Mouse (Mus musculus): Measurements from ENCODE around the gene Gpr162. TPM values are rescaled to one million over a fixed set of nuclear protein-coding genes. Genes with fewer than 3 reads are reported as not detected.

The Gpr162 gene
- total and polyA plus RNA-seq, 2 experiments from 2014 or later, result 38.1 to 160 TPM

- ATAC-seq (no peak), DNase-seq (no peak)
- H3K9me3 ChIP-seq (ENCODE audit: low read length), result no peaks in the 10 kb centered on the region
- H3K4me2 ChIP-seq (ENCODE audit: low read depth), result no peak overlapping the region
- no peaks in the 10 kb centered on the region for H3K4me1 ChIP-seq (ENCODE audit: insufficient read depth)
- WGBS, result 68% methylated on average over 6 of the region's 6 CpGs
- no peaks in the 10 kb centered on the region for H3K27me3 ChIP-seq (ENCODE audit: insufficient read depth, low read length)
- H3K9ac ChIP-seq, result no peak overlapping the region
- no peak for TF ChIP-seq CTCF (IDR thresholded peaks at IDR 0.05; ENCODE audit: low read depth)
- no peak overlapping the region for H3K4me3 ChIP-seq (ENCODE audit: low read depth, low read length)
- H3K27ac ChIP-seq (ENCODE audit: low read depth, low read length), result no peak overlapping the region
- no peaks in the 10 kb centered on the region for H3K36me3 ChIP-seq (ENCODE audit: insufficient read depth)
These were observed 27.2 kb upstream of the Gpr162 start for GRCm38 (mm10) chr6:124890997-124891396.

GRCm38 (mm10) chr6:124888555-124889125 is 24.9 kb upstream of the Gpr162 start:
- no peak overlapping the region for H3K9ac ChIP-seq
- 91% methylated on average over 6 of the region's 6 CpGs for WGBS

GRCm38 (mm10) chr6:124887986-124888385 is 24.2 kb upstream of the Gpr162 start, which contains the start of gene Cd4:
TSS of gene Cd4 (minus strand) at chr6:124888221.
- 93% methylated on average over 9 of the region's 9 CpGs for WGBS
- no peak within 1 kb of the TSS for H3K9ac ChIP-seq
- no peak within 1 kb of the TSS for H3K4me2 ChIP-seq (ENCODE audit: low read depth)
- ATAC-seq (no peak), DNase-seq (no peak)
- no peaks in the 10 kb centered on the region for H3K9me3 ChIP-seq (ENCODE audit: low read length)
- no peak for TF ChIP-seq CTCF (IDR thresholded peaks at IDR 0.05; ENCODE audit: low read depth)
- no peaks in the 10 kb centered on the region for H3K4me1 ChIP-seq (ENCODE audit: insufficient read depth)
- H3K27me3 ChIP-seq (ENCODE audit: insufficient read depth, low read length), result no peaks in the 10 kb centered on the region
- no peaks in the 10 kb centered on the region for H3K36me3 ChIP-seq (ENCODE audit: insufficient read depth)
- no peak within 1 kb of the TSS for H3K4me3 ChIP-seq (ENCODE audit: low read depth, low read length)
- no peak within 1 kb of the TSS for H3K27ac ChIP-seq (ENCODE audit: low read depth, low read length)

More at GRCm38 (mm10) chr6:124888555-124889125, 24.9 kb upstream of the Gpr162 start:
- H3K4me2 ChIP-seq (ENCODE audit: low read depth), result no peak overlapping the region
- ATAC-seq (no peak), DNase-seq (no peak)
- H3K27ac ChIP-seq (ENCODE audit: low read depth, low read length), result no peak overlapping the region
- TF ChIP-seq CTCF (IDR thresholded peaks at IDR 0.05; ENCODE audit: low read depth), result no peak
- H3K9me3 ChIP-seq (ENCODE audit: low read length), result no peaks in the 10 kb centered on the region
- H3K27me3 ChIP-seq (ENCODE audit: insufficient read depth, low read length), result no peaks in the 10 kb centered on the region
- H3K36me3 ChIP-seq (ENCODE audit: insufficient read depth), result no peaks in the 10 kb centered on the region
- H3K4me1 ChIP-seq (ENCODE audit: insufficient read depth), result no peaks in the 10 kb centered on the region
- no peak overlapping the region for H3K4me3 ChIP-seq (ENCODE audit: low read depth, low read length)

DNA sequence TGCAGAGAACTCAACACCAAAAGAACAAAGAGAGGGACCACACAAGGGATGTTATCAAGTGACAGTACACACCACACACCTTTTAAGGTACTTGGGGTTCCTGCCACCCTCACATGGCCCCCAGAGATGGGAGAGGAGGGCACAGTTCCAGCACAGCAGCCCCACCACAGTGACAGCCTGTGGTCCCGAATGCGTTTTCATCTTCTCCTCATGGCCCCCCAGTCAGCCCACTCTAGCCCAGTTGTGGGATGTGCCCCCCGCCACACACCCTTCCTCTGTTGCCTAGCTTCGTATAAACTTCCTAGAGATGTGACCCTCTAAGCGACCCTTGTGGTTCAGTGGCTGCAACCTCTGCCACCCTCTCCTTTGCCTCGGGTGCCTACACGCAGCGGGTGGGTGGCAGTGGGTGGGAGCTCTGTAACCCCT is 22.2 kb upstream of the Gpr162 start:
- 93% methylated on average over 8 of the region's 8 CpGs for WGBS
- no peaks in the 10 kb centered on the region for H3K27me3 ChIP-seq (ENCODE audit: insufficient read depth, low read length)
- DNase-seq (no peak), ATAC-seq (no peak)
- H3K9me3 ChIP-seq (ENCODE audit: low read length), result no peaks in the 10 kb centered on the region
- no peak for TF ChIP-seq CTCF (IDR thresholded peaks at IDR 0.05; ENCODE audit: low read depth)
- H3K4me1 ChIP-seq (ENCODE audit: insufficient read depth), result no peaks in the 10 kb centered on the region
- H3K4me3 ChIP-seq (ENCODE audit: low read depth, low read length), result no peak overlapping the region
- H3K27ac ChIP-seq (ENCODE audit: low read depth, low read length), result no peak overlapping the region
- no peak overlapping the region for H3K9ac ChIP-seq
- no peaks in the 10 kb centered on the region for H3K36me3 ChIP-seq (ENCODE audit: insufficient read depth)
- no peak overlapping the region for H3K4me2 ChIP-seq (ENCODE audit: low read depth)

DNA sequence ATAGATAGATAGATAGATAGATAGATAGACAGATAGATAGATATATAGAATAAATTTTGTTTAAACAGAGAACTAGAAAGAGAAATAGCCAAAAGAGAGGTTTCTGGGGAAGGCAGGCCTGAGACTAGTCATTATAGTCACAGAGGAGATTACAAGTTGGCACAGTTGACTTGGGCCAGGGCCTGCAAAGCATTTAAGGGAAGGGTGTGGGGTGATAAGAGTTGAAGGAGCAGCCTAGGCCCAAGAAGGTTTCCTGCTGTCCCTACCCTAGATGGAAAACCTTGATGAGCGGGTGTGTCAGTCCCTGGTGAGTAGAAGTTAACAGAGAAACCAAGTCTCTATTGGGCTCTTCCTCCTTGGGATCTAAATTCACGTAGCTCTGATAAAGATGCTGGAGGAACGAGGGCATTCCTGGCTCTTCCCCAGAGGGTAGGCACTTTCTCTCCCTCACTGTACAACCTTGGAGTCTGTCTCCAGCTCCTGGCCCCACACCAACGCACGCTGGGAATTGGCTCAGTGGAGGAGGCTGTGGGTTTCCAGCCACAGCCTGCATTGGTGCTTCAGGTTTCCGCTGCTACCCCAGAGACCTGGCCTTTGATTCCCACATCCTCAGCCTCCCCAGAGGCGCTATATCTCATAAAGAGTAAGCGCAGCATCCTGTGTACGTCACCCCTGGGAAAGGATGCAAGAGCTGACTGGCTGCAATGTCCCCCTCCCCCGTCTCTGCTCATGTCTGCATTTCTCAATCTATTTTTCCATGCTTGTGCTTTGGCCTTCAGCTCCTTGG is 21.1 kb upstream of the Gpr162 start:
- no peaks in the 10 kb centered on the region for H3K9me3 ChIP-seq (ENCODE audit: low read length)
- no peaks in the 10 kb centered on the region for H3K27me3 ChIP-seq (ENCODE audit: insufficient read depth, low read length)
- ATAC-seq, result no peak
- no peak for DNase-seq
- no peak overlapping the region for H3K4me3 ChIP-seq (ENCODE audit: low read depth, low read length)
- no peaks in the 10 kb centered on the region for H3K36me3 ChIP-seq (ENCODE audit: insufficient read depth)
- H3K4me1 ChIP-seq (ENCODE audit: insufficient read depth), result no peaks in the 10 kb centered on the region
- no peak overlapping the region for H3K9ac ChIP-seq
- no peak overlapping the region for H3K4me2 ChIP-seq (ENCODE audit: low read depth)
- WGBS, result 80% methylated on average over 10 of the region's 10 CpGs
- no peak for TF ChIP-seq CTCF (IDR thresholded peaks at IDR 0.05; ENCODE audit: low read depth)
- H3K27ac ChIP-seq (ENCODE audit: low read depth, low read length), result no peak overlapping the region

DNA sequence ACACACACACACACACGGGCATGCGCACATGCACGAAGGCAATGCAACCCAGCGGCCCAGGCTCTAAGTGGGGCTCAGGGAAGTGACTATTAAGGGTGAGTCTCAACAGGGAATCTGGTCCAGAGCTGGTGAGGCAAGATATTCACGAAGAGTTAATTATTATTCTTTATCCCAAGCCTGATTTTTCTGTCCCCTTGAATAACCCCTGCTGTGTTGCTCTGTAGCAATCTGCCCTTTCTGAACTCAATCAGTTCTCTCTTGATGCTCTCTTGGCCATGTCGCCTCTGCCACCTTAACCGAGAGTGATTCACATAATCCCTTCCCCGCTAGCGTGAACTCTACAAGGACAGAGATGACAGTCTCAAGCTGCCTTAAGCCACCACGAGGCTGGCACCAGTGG is 19.6 kb upstream of the Gpr162 start:
- ATAC-seq, result no peak

DNA sequence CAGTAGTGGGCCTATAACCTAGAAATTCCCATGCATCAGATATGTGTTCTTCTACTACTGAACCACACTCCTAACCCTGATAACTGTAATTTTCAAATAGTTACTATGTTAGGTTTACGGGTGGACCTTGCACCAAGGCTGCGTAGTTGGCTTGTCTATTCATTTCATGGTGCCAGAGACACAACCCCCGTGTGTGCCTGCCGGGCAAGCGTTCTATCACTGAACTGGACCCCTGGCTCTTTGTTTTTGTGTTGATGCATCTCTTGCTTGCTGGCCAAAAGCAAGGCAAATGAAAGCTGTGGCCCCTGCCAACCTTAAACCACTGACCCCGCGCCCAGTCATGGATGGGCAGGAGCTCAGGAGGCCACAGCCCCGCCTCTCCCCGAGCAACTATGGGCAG is 18.0 kb upstream of the Gpr162 start:
- DNase-seq (no peak), ATAC-seq (no peak)
- H3K4me1 ChIP-seq (ENCODE audit: insufficient read depth), result no peaks in the 10 kb centered on the region
- no peak overlapping the region for H3K9ac ChIP-seq
- no peaks in the 10 kb centered on the region for H3K27me3 ChIP-seq (ENCODE audit: insufficient read depth, low read length)
- no peaks in the 10 kb centered on the region for H3K36me3 ChIP-seq (ENCODE audit: insufficient read depth)
- no peak overlapping the region for H3K4me2 ChIP-seq (ENCODE audit: low read depth)
- no peak for TF ChIP-seq CTCF (IDR thresholded peaks at IDR 0.05; ENCODE audit: low read depth)
- no peak overlapping the region for H3K4me3 ChIP-seq (ENCODE audit: low read depth, low read length)
- no peaks in the 10 kb centered on the region for H3K9me3 ChIP-seq (ENCODE audit: low read length)
- 92% methylated on average over 9 of the region's 9 CpGs for WGBS
- H3K27ac ChIP-seq (ENCODE audit: low read depth, low read length), result no peak overlapping the region

More for the DNA sequence above, 19.6 kb upstream of the Gpr162 start:
- TF ChIP-seq CTCF (IDR thresholded peaks at IDR 0.05; ENCODE audit: low read depth), result no peak
- no peak overlapping the region for H3K9ac ChIP-seq
- no peaks in the 10 kb centered on the region for H3K27me3 ChIP-seq (ENCODE audit: insufficient read depth, low read length)
- no peak for DNase-seq
- no peaks in the 10 kb centered on the region for H3K36me3 ChIP-seq (ENCODE audit: insufficient read depth)
- no peak overlapping the region for H3K27ac ChIP-seq (ENCODE audit: low read depth, low read length)
- no peaks in the 10 kb centered on the region for H3K4me1 ChIP-seq (ENCODE audit: insufficient read depth)
- H3K4me3 ChIP-seq (ENCODE audit: low read depth, low read length), result no peak overlapping the region
- H3K4me2 ChIP-seq (ENCODE audit: low read depth), result no peak overlapping the region
- H3K9me3 ChIP-seq (ENCODE audit: low read length), result no peaks in the 10 kb centered on the region
- WGBS, result 63% methylated on average over 10 of the region's 10 CpGs

Data from forebrain, postnatal 0 days (tissue).